Mouse (Mus musculus): ENCODE results near the gene Zcchc7.

DNA sequence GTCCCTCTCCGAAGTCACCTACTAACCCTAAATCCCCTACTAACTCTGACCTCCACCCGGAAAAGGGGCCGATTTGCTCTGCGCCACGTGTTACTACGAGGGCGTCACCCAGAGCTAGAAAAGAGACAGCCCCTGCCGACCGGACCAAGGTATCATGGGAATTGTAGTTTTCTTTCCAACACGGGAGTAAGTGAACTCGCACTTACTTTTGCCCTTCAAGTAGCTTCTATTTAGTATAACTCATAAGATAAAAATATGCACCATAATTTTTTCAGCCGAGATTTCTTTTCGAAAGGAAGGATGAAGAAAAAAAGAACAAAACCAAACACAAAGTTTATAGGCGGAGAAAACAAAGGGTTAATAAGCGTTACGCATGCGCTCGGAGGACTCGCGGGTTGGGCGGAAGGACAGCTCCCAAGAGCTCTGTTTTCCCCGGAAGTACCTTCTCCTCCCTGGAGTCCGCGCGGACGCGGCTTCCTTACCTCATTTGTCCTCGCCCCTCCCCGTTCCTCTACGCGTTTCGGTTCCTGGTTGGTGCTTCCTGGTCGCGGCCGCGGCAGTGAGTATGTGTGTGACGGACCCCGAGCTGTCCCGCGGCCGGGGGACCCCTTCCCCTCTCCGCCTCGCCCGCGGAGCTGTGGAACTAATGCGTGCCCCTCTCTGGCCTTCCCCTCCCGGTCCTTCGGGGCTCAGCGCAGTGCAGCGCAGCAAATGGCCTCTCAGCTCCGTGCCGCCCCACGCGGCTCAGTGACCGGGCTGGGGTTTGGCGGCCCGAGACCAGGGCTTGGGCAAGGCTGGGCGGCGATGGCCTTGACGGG, 666 bp downstream of the Zcchc7 start:
- peak; percentile 70 for TF ChIP-seq POLR2A (IDR thresholded peaks at IDR 0.05; ENCODE audit: extremely low read depth, insufficient read depth, low read length)
- no peak for TF ChIP-seq CTCF (IDR thresholded peaks at IDR 0.05; ENCODE audit: low read depth, low read length)
